Mouse (Mus musculus) brain, embryonic 14.5 days (tissue): ENCODE measurements at regions not wholly inside any gene's neighbourhood (a gene's known extent, or its start where the extent isn't known, plus 50 kb on each side); places are given as distances from the start of the nearest gene placed in this dataset.
"Not testable (repeated sequence)": the region's sequence is repeated elsewhere in the genome, so short reads cannot be mapped to it uniquely, and the experiment has no call there.

Experiments used
- DNase-seq: peaks from one replicate; pipeline ENCODE4 v3.0.0-alpha.2; 2011; ENCODE audit warnings: low read depth
- CTCF ChIP-seq: fragments of 200-500 bp; IDR thresholded peaks from 2 replicates; pipeline ENCODE4 v1.5.1; 2012; ENCODE audit warnings: inconsistent platforms, mild to moderate bottlenecking, moderate library complexity, borderline replicate concordance; ENCODE audit not compliant: insufficient read depth, insufficient read length; ENCODE audit errors: extremely low read depth
- POLR2A ChIP-seq: fragments of 200-500 bp; IDR thresholded peaks from 2 replicates; pipeline ENCODE4 v1.6.1; 2012; ENCODE audit warnings: mild to moderate bottlenecking, inconsistent platforms, borderline replicate concordance; ENCODE audit not compliant: poor library complexity, insufficient read depth, insufficient read length, severe bottlenecking; ENCODE audit errors: extremely low read depth

DNA sequence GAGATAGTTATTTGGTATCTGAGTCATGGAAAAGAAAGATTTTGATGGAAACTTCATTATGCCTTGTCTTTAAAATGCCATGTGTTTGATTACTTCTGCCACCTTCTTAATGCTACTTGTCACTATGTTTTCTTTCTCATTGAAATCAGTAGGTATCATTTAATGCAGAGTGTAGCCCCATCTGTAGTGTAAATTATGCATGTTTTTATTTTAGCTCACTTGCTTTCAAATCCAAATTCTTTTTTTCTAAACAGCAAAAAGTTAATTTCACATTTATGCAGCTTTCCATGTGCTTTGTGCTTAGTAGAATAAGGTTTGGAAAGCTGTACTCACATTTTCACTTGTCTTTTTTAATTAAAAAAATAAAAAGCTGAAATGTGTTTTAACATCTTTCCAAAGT lies 748.0 kb upstream of the Epha7 start:
- DNase-seq, result no peak
- TF ChIP-seq CTCF (no peak), POLR2A (no peak)

DNA sequence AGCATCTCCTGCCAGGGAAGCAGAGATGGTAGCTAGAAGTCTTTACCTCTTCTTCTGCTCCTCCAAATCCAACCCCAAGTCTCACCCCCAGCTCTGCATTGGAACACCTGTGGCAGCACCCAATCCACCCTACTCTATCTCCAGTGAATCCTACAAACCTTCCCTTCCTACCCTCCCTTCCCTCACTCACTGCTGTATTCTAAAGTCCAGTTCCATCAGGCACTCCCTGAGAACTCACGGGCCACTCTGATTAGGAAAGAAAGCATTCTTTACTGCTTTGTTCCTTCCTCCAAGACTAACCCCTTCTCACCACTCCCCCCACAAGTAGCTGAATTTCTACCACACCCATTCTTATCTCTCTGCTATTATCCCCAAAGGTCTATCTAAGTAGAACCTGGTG lies 747.1 kb upstream of the Epha7 start:
- no peak for DNase-seq
- TF ChIP-seq CTCF (no peak), POLR2A (no peak)

DNA sequence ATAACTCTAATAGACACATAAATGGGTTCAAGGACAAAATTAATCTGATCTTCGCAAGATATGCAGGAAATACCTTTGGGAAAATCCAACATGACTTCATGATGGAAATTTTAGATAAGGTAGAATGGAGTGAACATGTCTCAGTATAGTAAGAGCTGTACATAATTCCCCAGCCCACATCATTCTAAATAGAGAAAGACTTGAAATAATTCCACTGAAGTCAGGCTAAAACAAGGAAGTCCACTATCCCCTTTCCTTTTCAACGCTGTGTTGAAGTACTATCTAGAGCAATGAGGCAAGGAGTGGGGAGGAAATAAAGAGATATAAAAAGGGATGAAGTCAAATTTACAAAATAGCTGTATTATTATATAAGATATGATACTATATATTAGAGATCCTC lies 733.9 kb upstream of the Epha7 start:
- TF ChIP-seq POLR2A, result no peak
- TF ChIP-seq CTCF, result no peak
- DNase-seq, result no peak

DNA sequence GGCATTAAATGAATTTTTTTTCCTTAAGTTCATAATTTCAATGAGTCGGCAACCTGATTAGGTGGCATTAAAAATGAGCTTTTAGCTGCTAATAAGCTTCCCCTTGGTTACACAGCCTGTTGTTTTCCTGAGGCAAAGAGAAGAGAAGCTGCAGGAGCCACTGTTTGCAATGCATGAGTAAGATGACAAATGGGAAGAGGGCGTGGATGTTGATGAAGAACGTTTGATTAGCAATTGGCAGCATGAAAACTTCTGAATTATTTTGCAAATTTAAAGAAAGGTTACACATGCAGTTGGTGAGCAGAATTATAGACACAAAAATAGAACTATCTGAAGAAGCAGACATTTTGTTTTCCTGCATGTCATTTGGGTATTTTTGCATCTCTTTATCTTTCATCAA lies 720.1 kb upstream of the Epha7 start:
- DNase-seq, result no peak

DNA sequence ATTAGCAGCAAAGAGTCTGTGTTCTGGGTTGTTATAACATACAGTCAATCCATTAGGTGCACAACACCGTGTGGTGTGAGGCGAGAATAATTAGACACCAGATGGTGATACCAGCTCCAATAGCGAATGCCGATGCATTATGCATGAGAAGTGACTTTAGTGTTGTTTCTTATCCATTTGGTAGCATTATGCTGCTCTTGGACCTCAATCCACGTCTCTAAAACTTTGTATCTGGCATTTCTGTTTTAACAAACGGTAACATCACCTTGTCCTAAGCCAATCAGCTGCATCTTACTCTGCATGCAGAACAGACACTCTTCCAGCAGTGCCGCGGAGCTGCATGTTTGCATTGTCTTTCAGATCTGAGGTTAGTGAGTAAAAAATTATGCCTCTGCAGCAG lies 669.8 kb upstream of the Epha7 start:
- peak; percentile 88 for DNase-seq
- TF ChIP-seq POLR2A (no peak), CTCF (no peak)

More for the DNA sequence above, 720.1 kb upstream of the Epha7 start:
- TF ChIP-seq CTCF, result no peak

DNA sequence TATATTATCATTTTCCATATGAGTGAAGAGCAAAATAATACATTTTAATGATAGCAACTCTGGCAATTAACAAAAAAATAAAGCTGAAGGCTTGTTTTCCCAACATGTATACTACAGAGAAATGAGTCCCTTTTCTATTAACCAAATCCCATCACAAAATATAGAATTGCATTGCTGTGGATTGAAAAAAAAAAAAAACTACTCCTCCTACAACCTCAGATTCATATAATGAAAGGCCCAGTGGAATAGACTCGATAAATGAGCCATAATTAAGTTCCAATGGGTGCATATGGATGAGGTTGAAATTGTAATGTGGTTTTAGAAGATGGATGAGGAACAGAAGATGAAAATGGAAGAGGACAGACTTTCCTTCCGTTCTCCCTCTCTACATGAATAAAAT lies 657.8 kb upstream of the Epha7 start:
- TF ChIP-seq POLR2A (no peak), CTCF (no peak)
- DNase-seq, result no peak

DNA sequence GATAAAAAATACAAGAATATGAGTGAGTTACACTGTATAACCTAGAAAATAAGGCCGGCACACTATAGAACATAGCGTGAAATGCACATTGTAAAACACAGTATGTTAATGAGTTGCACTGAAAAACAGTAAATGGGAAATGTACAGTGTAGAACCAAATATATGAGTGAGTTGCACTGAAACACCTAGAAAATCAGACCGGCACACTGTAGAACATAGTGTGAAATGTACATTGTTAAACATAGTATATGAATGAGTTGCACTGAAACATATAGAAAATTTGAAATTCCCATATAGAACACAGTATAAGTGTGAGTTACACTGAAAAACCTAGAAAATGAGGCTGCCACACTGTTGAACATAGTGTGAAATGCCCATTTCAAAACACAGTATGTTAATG lies 636.2 kb upstream of the Epha7 start:
- DNase-seq, result peak; percentile 76
- TF ChIP-seq POLR2A (no peak), CTCF (no peak)

DNA sequence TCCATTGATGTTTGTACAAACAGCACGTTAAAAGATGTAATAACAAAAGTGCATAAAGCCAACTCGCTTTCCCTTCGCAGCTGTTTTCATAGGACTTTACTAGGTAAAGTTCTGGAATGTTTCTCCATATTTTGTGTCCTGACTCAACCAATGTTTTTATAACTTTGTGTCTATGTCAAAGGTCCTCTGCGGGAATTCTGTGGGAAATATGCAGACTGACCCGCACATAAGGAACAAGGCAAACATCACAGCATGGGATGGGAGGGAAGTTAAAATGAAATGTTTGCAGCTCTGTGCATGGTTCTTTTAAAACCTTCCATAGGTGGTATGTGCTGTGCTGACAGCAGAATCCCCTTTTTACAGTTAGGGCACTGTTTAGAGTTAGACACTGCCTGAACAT lies 622.1 kb upstream of the Epha7 start:
- peak; percentile 31 for DNase-seq
- TF ChIP-seq POLR2A (no peak), CTCF (no peak)

DNA sequence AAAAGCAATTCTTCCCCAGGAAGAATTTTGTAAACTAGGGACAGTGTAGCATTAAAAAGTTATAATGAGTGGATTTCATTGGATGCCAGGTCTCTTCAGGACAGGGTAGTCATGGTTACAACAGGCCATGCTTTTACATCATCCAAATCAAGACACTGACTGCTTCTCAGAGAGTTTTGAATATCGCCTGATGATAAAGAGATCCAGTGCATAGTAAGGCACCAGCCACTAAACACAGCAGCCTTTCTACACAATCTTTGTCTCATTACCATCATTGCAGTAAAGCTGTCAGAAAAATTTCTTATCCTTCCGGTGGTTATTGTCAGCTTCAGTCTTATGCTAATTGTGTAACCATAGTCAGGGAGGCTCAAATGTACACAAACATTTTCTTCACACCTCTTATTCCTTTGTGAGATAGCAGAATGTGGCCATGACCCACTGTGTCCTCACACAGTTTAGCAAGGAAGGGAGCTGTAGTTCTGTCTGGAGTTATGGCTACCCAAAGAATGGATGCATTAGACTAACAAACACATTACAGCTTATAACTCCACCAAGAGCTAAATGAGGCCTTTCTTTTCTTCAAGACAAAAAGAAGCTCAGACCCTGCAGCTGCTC lies 585.2 kb upstream of the Epha7 start:
- TF ChIP-seq POLR2A (no peak), CTCF (no peak)
- DNase-seq, result peak; percentile 47

DNA sequence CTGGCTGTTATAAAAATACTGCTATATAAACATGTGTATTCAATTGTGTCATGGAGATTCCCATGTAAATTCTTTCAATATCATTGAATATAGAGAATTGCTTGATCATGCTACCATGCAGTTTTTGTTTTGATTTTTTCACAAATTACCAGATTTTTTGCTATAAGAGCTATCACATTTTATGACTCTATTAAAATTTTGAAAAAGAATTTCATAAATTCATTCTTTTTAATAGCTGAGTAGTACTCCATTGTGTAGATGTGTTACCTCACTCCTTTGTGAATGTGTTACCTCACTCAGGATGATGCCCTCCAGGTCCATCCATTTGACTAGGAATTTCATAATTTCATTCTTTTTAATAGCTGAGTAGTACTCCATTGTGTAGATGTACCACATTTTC lies 577.4 kb upstream of the Epha7 start:
- DNase-seq, result not testable (repeated sequence)

DNA sequence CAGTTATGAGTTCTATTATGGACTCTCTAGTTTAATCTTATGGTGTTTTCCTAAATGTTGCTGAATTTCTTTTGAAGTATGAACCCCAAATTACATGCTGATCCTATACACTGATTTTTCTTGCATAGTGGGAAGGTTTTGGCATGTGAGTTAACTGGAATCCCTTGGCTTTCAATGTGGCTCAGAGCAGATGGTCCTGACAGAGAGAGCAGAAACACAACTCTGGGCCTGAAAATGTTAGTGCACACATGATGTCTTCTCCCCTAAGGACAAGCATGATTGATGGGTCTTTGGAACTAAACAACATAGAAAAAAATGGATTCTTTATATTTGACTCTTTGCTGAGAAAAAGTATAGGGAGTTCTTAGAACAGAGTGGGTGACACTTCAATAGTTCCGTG lies 570.7 kb upstream of the Epha7 start:
- DNase-seq, result peak; percentile 73
- TF ChIP-seq POLR2A, result no peak
- no peak for TF ChIP-seq CTCF
